Mouse (Mus musculus) olfactory bulb, adult 2 months (tissue): ENCODE results near the gene Rnf208. TPM values are rescaled to one million over a fixed set of nuclear protein-coding genes. Genes with fewer than 3 reads are reported as not detected.

Experiments used
- H3K27ac ChIP-seq: fragments of 200-500 bp; 2 replicates; pipeline ENCODE4 v1.5.1; 2012; ENCODE audit warnings: low read depth, low read length; ENCODE audit not compliant: insufficient read depth
- H3K4me1 ChIP-seq: fragments of 200-500 bp; 2 replicates; pipeline ENCODE4 v1.6.1; 2012; ENCODE audit warnings: low read length; ENCODE audit not compliant: control insufficient read depth, insufficient read depth
- H3K4me3 ChIP-seq: fragments of 200-500 bp; 2 replicates; pipeline ENCODE4 v1.5.1; 2012; ENCODE audit warnings: mild to moderate bottlenecking, low read depth, low read length, moderate library complexity; ENCODE audit not compliant: insufficient read depth
- CTCF ChIP-seq: fragments of 200-500 bp; IDR thresholded peaks from 2 replicates; pipeline ENCODE4 v1.5.1; 2012; ENCODE audit warnings: low read depth, mild to moderate bottlenecking, low read length, moderate library complexity; ENCODE audit not compliant: insufficient read depth
- POLR2A ChIP-seq: fragments of 200-500 bp; IDR thresholded peaks from 2 replicates; pipeline ENCODE4 v1.6.1; 2012; ENCODE audit warnings: mild to moderate bottlenecking, low read depth, low read length, moderate library complexity; ENCODE audit not compliant: insufficient read depth
- WGBS: fragments of 180-500 bp; shearing (Covaris S2); methylation state at CpG from one replicate; pipeline ENCODE4 v1.1.7; 2018; 5-methylcytosine and 5-hydroxymethylcytosine counted together
- polyA plus RNA-seq: library from polyadenylated mRNA; stranded (reverse); fragments of >200 nt; gene quantifications from 2 replicates; pipeline ENCODE4 v1.2.4, GENCODE M21; 2012; ENCODE audit warnings: low replicate concordance; ENCODE audit not compliant: missing spikeins, insufficient read depth, insufficient read length

The Rnf208 gene
- polyA plus RNA-seq, 1 experiment: not detected

- Histone ChIP-seq H3K4me1 (peaks cover 40% of the 10 kb centered on the region), H3K27ac (no peak overlapping the region), H3K4me3 (no peak overlapping the region)
- TF ChIP-seq POLR2A (no peak), CTCF (no peak)
- 76% methylated on average over 1 of the region's 1 CpGs for WGBS
These were observed 44.3 kb downstream of the Rnf208 start for GRCm38 (mm10) chr2:25286314-25286713.

- 33% methylated on average over 7 of the region's 7 CpGs for WGBS
- Histone ChIP-seq H3K4me1 (peaks cover 47% of the 10 kb centered on the region), H3K27ac (no peak overlapping the region), H3K4me3 (no peak overlapping the region)
- TF ChIP-seq POLR2A: no peak
- no peak for TF ChIP-seq CTCF
These were observed 45.0 kb downstream of the Rnf208 start for GRCm38 (mm10) chr2:25286837-25287636.

GRCm38 (mm10) chr2:25287927-25288649, 46.0 kb downstream of the Rnf208 start, which contains the start of gene Tmem210:
Gene Tmem210, plus strand, starts transcription at chr2:25288145.
- Histone ChIP-seq H3K4me3 (no peak within 1 kb of the TSS), H3K4me1 (peaks cover 57% of the 10 kb centered on the region), H3K27ac (no peak within 1 kb of the TSS)
- 35% methylated on average over 6 of the region's 6 CpGs for WGBS
- no peak for TF ChIP-seq POLR2A
- no peak for TF ChIP-seq CTCF

- Histone ChIP-seq H3K4me1 (peaks cover 64% of the 10 kb centered on the region), H3K27ac (no peak overlapping the region), H3K4me3 (no peak overlapping the region)
- WGBS: 66% methylated on average over 7 of the region's 7 CpGs
- TF ChIP-seq CTCF (no peak), POLR2A (0 out of 2 replicates have a peak, but pooled peaks have one; percentile 29)
These were observed 46.8 kb downstream of the Rnf208 start for GRCm38 (mm10) chr2:25288734-25289345.

- H3K4me1 ChIP-seq: peaks cover 72% of the 10 kb centered on the region
- peak within 1 kb of the TSS; percentile 14; the same call in 1 of the 2 replicates for H3K4me3 ChIP-seq
- 8% methylated on average over 11 of the region's 11 CpGs for WGBS
- peak within 1 kb of the TSS; percentile 29; the same call in 1 of the 2 replicates for H3K27ac ChIP-seq
- TF ChIP-seq POLR2A (no peak), CTCF (no peak)
These were observed 47.6 kb downstream of the Rnf208 start, which contains the start of gene Lrrc26 for GRCm38 (mm10) chr2:25289651-25290050. Gene Lrrc26, plus strand, starts transcription at chr2:25289915.

- peak; percentile 17 for TF ChIP-seq POLR2A
- no peak for TF ChIP-seq CTCF
- H3K27ac ChIP-seq: peak overlapping the region; percentile 29; the same call in 1 of the 2 replicates
- peaks cover 77% of the 10 kb centered on the region for H3K4me1 ChIP-seq
- H3K4me3 ChIP-seq: peak overlapping the region; percentile 14; the same call in 1 of the 2 replicates
- 2% methylated on average over 54 of the region's 54 CpGs for WGBS
These were observed 48.2 kb downstream of the Rnf208 start for GRCm38 (mm10) chr2:25290101-25290815.

GRCm38 (mm10) chr2:25290816-25291130, 48.7 kb downstream of the Rnf208 start:
- TF ChIP-seq CTCF (peak; percentile 23; the same call in 1 of the 2 replicates), POLR2A (no peak; the same call in 1 of the 2 replicates)
- H3K4me3 ChIP-seq: no peak overlapping the region
- H3K27ac ChIP-seq: peak overlapping the region; percentile 34; the same call in 1 of the 2 replicates
- peaks cover 82% of the 10 kb centered on the region for H3K4me1 ChIP-seq
- 1% methylated on average over 18 of the region's 18 CpGs for WGBS
